Mouse (Mus musculus) adrenal gland, postnatal 4 days (tissue): Measurements from ENCODE around the gene Dyrk3. TPM values are rescaled to one million over a fixed set of nuclear protein-coding genes. Genes with fewer than 3 reads are reported as not detected.
A peak's percentile ranks its signal among the peaks of the same experiment; 100 is the strongest.
"Not testable (repeated sequence)": the region's sequence is repeated elsewhere in the genome, so short reads cannot be mapped to it uniquely, and the experiment has no call there.

Source experiments
- DNase-seq, 2 experiments: peaks; one replicate each; pipeline ENCODE4 v3.0.0; 2021 to 2022; ENCODE audit warnings: low spot score in 2 of 2, mixed read lengths in 2 of 2
- total RNA-seq, 2 experiments: library from RNA; stranded (reverse); gene quantifications; 2 replicates each; pipeline ENCODE4 v1.2.3; 2021

Gene Dyrk3
- total RNA-seq, 2 experiments from 2014 or later: 7.9 to 8.4 TPM

DNA sequence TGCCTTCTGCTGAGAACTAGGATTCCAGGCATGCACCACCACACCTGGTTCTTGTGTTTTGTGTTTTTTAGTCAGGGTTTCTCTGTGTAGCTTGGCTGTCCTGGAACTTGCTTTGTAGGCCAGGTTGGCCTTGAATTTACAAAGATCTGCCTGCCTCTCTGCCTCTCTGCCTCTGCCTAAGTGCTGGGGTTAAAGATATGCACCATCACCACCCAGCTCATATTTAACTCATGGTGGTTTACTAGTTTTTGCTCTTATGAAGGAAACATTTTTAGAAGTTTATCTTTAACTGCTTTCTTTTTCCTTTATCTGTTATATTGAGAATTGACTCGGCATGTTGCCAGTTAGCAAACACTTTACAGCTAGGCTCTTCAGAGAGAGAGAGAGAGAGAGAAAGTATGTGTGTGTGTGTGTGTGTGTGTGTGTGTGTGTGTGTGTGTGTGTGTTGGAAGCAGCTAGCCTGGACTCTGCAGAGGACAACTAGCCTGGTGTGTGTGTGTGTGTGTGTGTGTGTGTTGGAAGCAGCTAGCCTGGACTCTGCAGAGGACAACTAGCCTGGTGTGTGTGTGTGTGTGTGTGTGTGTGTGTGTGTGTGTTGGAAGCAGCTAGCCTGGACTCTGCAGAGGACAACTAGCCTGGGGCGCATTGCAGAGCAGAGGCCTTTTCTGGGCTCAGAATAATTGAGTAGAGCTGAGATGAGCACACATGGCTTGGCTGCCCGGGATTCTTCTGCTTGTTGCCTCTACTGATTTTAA, 21.6 kb upstream of the Dyrk3 start:
- DNase-seq: not testable (repeated sequence)

DNA sequence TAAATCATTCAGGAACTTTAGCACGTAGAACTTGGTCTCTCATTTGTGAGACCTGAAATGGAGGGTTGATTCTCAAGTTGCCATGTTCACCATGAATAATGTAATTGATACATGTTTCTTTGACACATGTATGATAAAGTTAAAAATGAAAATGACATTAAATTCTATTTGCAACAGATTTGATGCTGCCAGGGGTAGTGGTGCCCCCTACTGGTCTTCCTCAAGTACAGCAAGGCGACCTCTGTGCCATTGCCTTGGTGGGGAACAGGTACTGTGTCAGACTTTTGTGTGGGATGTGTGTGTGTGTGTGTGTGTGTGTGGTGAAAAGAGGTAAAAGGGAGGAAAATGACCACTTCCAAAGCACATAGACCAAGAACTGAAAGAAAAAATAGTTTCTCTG, 17.3 kb upstream of the Dyrk3 start:
- DNase-seq: no peak

DNA sequence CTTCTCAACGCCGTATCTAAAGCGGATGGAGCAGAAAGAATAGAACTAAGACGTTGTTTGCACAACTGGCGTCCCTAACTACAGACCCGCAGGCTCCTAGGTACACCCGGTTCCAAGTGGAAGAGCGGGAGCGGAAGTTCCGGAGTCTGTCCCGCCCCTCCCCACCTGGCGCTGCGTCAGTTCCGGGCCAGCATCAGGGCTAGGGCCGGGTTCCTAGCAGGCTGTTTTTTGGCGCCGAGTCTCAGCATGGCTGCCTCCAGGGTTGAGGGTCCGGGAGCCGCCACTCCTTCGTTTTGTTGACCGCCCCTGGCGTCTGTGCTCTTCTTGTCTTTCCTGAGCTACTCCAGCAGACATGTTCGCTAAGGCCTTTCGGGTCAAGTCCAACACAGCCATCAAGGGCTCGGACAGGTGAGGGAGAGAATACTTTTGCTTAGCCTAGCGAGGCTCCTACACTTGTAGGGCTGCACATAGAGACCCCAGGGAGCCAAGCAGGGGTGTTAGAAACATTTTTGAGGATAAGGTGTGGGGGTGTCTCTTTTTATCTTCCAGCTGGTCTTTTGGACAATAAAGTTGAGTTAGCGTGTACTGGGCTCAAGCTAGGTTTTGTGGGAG, 15.0 kb upstream of the Dyrk3 start, which contains the start of gene Eif2d:
Gene Eif2d (plus strand): TSS at position 164 of the 612 bp plus-strand sequence.
- peak; percentile 64 to 68 for DNase-seq

DNA sequence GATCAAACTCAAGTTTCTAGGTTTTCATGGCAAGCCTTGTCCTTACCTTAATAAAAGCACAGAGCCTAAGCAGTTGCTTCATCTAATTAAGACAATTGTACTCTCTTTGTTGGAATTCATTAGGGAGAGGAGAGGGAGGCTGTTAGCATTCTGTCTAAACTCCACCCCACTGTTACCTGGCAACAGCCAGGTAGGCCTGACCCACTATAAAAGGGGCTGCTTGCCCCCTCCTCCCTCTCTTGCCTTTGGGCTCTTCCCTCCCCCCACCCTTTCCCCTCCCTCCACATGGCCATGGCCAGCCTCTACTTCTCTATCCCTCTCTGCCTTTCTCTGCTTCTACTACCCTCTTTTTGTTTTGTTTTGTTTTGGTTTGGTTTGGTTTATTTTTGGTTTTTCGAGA, 11.4 kb upstream of the Dyrk3 start:
- DNase-seq: no peak

DNA sequence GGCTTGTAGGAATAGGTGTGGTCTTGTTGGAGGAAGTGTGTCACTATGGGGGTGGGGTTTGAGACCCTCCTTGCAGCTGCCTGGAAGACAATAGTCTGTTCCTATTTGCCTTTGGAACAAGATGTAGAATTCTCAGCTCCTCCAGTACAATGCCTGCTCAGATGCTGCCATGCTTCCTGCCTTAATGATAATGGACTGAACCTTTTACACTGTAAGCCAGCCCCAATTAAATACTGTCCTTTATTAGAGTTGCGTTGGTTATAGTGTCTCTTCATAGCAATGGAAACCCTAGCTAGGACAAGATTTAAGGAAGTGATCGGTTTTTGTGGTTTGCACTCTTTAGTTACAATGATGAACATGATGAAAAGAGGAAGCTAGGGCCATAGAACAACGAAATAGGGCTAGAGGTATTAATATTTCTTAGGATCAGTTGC, 8.1 kb upstream of the Dyrk3 start:
- no peak for DNase-seq

DNA sequence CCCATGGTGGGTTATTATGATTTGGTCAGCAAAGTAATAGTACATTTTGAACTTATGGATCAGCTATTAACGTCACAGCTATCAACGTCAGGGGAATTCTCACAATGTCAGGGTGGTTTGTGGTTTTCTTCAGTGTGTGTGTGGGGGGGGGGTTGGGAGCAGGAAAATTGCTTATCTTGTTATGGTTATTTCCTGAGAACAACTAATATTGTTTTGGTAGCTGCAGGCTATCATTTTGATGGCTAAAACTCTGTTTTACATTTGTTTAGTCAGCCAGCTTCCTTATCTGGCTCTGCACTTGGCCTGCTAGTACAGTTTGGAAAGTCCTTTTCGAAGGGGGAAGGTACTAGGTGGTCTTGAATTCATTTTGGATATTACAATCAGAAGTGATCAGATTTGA, 7.1 kb upstream of the Dyrk3 start:
- not testable (repeated sequence) for DNase-seq

DNA sequence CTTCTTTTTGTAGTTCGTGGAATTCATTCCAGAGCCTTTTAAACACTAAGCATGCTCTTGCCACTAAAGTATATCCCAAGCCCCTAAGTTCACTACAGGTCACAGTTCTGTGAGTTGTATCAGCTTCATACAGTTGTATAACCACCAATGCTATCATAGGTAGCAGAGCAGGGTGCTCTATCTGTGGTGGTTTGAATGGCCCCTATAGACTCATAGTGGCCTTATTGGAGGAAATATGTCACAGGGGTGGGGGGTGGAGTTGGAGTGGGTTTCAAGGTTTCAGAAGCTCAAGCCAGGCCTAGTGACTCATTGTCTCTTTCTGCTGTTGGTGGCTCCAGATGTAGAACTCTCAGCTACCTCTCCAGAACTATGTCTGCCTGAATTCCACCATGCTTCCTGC, 4.3 kb upstream of the Dyrk3 start:
- DNase-seq: no peak

DNA sequence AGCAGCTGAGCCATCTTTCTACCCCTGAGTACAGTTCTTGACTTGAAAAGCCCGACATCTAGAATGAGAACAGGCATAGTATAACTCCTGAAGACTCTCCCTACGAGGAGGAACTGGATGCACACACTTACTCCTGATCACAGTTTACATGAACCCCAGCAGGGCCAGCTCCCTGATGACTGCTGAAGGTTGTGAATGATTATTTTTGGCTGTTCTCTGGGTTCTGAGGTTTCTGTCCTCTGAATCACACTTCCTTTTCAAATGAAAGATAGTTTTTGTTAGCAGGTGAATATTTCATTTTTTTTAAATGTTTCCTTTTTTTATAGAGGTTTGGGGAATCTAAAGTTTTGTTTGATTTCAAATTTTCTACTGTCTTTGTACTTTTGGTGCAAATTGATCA, 3.3 kb upstream of the Dyrk3 start:
- DNase-seq: no peak

DNA sequence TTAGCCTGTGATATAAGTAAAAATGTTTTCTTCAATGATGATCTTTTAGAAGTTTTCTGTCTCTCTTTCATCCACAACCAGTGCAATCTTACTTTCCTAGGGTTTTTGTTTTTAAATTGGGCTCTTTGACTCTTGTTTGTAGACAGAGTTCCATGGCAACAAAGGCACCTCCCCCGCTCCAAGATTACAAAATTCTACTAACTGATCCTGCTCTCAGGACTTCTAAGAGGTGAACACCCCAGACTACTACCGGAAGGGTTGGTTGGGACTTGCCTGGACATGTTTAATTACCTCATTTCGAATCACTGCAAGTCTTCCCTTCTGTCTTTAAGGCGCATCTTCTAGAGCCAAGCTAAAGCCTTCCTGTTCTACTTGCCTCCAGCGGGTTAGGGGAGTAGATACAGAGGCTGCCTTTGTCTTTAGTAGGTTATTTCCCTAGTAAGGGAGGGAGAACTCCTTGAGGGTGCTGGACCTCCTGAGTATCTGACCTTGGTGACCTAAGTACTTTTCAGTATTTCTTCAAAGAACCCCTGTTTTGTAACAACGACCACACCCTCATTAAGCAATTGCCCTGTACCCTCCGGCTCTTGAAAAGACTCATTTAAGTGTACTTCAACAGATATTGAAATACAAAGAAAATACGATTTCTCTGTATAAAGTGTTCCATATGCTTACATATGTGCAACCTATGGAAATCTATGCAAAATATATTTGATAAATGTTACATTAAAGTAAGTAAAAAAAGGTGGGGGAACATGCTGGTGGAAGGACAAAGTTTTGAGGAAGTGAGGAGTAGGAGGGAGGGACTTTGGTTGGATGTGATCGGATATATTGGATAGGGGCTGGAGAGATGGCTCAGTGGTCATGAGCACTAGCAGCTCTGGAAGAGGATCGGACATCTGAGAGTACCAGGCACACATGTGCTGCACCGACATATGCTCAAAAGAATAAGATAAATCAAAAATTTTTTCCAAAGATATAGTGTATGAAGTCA, 1.3 kb upstream of the Dyrk3 start:
- no peak for DNase-seq

DNA sequence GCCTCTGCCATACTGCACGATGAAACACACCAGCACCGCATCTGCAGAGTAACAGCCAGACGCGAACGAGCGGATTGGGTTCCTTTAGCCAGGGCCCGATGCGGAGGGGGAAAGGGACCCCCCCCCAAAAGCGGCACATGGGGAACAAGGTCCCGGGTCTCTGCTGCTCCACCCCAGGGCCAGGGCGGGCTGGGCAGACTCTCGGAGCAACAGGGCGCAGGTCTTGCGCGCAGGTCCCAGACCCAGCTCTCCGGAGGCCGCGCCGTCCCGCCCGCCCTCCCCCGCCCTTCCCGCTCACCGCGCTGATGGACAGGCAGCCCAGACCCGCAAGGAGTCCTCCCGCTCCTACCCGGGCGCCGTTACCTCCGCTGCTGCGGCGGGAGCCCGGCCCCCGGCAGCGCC, 422 bp downstream of the Dyrk3 start:
- DNase-seq: no peak

DNA sequence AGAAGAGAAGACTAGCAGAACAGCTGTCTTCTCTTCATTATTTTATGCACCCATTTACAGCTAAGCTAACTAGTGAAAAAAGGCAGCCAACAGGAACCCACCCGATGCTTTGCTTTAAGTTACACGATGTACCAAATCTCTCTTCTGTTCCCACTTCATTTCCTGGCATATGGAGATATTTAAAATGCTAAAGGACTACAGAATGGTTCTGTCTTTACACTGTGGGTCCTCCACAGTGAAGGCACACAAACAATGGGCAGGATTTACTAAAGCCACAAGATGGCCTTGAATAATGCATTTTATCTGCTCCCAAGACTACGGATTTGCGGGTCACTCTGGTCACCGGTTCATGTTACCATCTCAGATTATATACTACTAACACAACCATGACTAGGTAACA, 1.0 kb downstream of the Dyrk3 start:
- DNase-seq: no peak

DNA sequence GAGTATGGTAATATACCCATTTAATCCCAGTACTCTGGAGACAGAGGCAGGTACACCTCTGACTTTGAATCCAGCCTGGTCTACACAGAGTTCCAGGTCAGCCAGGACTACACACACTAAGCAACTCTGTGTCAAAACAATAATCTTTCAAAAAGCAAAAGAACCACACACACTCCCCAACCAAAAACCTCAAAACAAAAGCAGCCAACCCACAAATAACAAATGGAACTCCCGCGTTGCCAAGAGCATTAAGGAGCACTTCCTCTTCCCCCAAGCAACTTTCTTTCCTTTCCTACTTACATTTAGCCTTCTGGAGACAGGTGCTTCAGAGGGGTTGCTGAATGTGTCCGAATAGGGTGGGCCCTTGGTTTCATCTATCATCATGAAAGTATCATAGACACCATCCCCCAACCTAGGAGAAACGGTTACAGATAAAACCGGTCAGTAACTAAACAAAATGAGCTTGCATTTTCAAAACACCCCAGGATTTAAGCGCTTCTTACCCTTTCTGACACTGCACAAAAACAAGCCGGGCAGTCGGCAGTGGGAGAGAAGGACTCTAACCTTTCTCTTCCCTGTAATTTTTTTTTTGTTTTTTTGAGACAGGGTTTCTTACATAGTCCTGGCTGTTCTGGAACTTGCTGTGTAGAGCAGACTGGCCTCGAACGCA, 2.0 kb downstream of the Dyrk3 start:
- DNase-seq: no peak

DNA sequence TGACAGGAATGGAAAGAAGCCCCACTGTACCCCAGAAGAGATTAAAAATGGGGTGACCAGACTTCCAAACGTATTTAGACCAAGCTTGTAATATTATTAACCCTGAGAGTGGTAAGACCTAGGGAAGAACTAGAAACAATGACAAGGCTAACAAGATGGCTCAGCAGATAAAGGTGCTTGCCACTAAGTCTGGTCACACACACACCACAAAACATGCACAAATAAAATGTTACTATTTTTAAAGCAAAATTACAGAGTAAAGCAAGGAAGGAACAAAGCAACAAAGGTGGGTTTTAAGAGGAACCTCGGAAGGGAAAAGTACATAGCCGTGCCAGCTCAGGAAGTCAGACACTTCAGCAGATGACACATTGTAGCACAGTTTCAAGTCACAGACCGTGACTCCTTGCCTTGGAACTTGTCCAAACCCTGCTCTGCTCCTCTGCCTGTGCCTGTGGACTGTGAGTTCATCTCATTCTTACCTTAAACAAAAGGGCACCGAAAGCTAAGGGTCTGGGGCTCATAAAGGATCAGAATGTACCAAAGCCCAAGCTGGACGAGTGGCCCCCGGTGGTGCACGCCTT, 3.1 kb downstream of the Dyrk3 start:
- DNase-seq: peak in 1 of 2 experiments; percentile 27

DNA sequence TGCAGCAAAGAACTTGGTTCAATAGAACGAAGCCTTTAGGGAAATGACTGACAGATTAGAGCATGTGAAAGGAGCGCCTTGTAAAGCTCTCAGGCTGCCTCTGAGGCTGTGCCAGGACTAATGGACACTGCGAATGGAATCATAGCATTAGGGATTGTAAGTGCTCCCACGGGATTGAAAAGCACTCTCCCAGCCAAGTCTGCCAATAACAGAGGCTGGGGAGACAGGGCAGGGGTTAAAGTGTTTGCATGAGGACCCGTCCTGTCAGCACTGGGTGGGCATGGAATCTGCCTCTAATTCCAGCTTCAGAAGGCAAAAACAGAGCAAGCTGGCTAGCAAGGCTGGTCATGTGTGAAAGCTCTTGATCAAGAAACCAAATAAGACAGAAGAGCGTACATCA, 3.9 kb downstream of the Dyrk3 start:
- DNase-seq: no peak

DNA sequence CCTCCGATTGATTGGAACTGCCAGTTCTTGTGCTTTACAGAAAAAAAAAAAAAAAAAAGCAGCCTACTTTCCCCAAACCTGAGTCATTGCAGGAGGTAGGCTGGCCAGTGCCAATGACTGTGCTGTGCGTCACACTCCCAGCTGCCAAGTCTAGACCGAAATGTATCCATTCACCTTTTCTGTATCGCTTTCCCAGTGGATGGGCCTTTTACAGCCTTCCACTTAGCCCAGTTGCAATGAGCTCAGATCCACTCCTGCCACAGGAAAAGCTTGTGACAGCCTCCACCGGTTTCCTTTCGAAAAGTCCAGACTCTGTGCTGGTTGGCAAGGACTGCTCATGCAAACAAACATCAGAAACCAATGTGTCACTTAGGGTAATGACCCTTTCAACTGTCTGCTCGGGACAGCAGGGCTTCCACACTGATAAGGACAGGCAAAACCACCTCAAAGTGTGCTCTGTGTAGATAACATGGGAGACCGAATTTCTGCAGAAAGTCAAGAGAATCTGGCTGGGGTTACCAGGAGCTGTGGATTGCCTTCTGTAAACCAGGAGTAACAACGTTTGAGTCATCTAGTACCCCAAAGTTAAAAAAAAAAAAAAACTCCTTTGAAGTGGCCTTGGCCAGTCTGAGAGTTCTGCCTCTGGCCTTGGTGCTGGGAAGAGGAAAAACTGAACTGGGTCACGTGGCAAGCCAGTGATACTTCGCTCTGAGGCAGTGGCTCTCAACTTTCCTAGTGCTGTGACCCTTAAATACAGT, 12.0 kb downstream of the Dyrk3 start:
- DNase-seq: peak in 1 of 2 experiments; percentile 19

DNA sequence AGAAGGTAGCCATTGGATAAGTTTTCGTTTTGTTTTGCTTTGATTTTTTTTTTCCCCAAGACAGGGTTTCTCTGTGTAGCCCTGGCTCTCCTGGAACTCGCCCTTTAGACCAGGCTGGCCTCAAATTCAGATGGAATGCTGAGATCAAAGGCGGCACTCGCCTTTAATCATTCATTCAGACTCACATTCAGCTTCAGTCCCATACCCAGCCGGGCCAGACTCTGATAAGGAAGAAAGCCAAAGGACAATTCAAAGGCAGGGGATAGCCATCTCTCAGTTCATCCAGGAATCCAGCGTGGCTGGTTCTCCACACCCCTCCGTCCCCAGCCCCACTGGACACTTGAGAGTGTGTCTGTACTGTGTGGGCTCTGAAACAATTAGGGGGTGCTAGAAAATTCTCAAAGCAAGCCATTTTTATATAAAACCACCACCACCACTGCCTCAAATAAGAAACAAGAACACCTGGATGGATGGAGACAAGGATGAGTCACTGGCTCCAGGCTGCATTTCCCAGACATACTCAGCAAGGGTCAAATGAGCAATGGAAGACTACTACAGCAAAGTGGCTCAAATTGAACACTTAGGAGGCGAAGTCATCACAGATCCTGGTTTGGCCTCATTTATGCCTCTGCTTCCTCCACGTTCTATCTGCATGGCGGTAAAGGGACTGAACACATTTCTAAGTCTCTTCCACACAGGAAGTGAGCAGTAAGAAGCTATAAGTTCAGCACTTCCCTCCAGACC, 14.4 kb downstream of the Dyrk3 start:
- DNase-seq: no peak

DNA sequence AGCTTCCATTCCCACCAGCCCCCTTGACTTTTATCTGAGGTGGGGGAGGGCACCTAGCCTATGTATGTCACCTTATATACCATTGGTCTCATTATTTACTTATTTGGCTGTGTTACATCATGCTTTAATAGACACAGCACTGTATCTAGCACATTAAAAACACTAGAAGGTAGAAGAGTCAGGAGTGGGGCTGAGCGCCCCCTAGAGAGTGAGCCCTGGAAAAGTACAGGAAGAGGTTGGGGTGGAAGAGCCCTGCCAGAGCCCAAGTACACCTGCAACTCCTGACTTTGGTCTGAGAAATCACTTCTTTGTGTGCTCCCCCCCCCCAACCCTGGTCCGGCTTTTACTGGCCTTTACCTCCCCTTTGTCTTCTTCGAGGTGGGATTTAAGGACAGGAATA, 16.2 kb downstream of the Dyrk3 start:
- no peak for DNase-seq

DNA sequence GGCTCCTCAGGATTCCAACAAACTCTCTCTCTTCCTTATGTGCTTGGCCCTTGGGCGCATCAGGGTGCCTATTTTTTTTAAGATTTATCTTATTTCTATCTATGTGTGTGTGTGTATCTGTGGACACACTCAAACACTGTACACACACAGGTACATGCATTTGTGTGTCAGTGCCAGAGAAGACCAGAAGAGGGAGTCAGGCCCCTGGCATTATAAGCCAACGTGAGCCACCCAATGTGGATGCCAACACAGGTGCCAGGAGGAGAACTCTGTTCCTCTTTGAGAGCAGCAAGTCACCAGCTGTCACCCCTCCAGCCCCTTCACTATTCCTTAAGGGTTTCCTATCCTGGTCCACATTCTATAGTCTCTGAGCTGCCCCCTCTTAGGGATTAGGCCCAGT, 19.1 kb downstream of the Dyrk3 start:
- no peak for DNase-seq

DNA sequence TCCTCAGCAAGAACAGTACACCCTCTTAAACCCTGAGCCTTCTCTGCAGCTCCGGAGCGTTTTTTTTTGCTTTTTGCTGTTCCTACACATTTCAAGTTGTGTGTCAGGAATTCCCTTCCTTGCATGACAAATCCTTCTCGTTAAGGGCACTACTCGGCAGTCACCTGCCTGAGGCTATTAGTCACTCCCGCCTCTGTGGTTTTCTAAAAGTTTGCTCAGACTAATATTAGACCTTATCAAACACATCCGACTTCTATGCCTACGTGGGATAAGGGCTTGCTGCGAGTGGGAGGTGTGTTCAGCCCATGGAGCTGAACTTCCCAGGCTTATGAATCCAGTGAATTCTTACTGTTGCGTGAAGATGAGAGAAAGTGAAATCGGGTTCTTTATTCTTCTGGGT, 19.6 kb downstream of the Dyrk3 start:
- no peak for DNase-seq
